Comparison of ENCODE assay signal across 8 mouse cellular contexts in genomic region chr3:116422795-116423352, GRCm38 (mm10). TPM values are rescaled to one million over a fixed set of nuclear protein-coding genes. Genes with fewer than 3 reads are reported as not detected.
DNase-seq lines count a peak whose midpoint lies in the region; ATAC-seq and TF ChIP-seq lines count a peak whose summit lies in the region.

No protein-coding gene starts in this region.

- peak overlapping the region; percentile 68 for H3K4me3 ChIP-seq in C2C12 (ENCODE audit: insufficient read depth, poor library complexity, severe bottlenecking)
- peak overlapping the region; percentile 93 for H3K4me3 ChIP-seq in embryonic facial prominence, embryonic 11.5 days (ENCODE audit: low read depth, low read length)
- peak overlapping the region; percentile 55 for H3K4me3 ChIP-seq in heart, embryonic 11.5 days (ENCODE audit: low read depth, low read length)
- H3K4me3 ChIP-seq in kidney, postnatal 0 days (replicated peaks; ENCODE audit: low read depth, low read length): peak overlapping the region; percentile 85
- peak overlapping the region; percentile 68 for H3K4me3 ChIP-seq in lung, adult 2 months (replicated peaks; ENCODE audit: extremely low read depth, low read depth, low read length)
- H3K4me3 ChIP-seq in neural tube, embryonic 15.5 days (replicated peaks): peak overlapping the region; percentile 94

- 0% methylated on average over 23 of the region's 23 CpGs for WGBS in embryonic facial prominence, embryonic 11.5 days
- under 1% methylated on average over 23 of the region's 23 CpGs for WGBS in heart, embryonic 11.5 days (ENCODE audit: insufficient replicate concordance)
- WGBS in kidney, postnatal 0 days: 0% methylated on average over 23 of the region's 23 CpGs
- WGBS in lung, adult 2 months: under 1% methylated on average over 23 of the region's 23 CpGs
- 1% methylated on average over 23 of the region's 23 CpGs for WGBS in neural tube, embryonic 15.5 days

- peak overlapping the region; percentile 91 for H3K27ac ChIP-seq in embryonic facial prominence, embryonic 11.5 days (replicated peaks; ENCODE audit: low read depth, low read length)
- H3K27ac ChIP-seq in heart, embryonic 11.5 days (ENCODE audit: low read depth, low read length): peak overlapping the region; percentile 87
- peak overlapping the region; percentile 93 for H3K27ac ChIP-seq in kidney, postnatal 0 days
- H3K27ac ChIP-seq in neural tube, embryonic 15.5 days (replicated peaks): peak overlapping the region; percentile 87

- peak; percentile 1; the same call in 1 of the 2 replicates for ATAC-seq in embryonic facial prominence, embryonic 11.5 days (replicated peaks; ENCODE audit: insufficient number of reproducible peaks, low FRiP score, low TSS enrichment, low read depth)
- ATAC-seq in heart, embryonic 11.5 days (replicated peaks; ENCODE audit: insufficient number of reproducible peaks, low FRiP score, low TSS enrichment): peak; percentile 5
- ATAC-seq in kidney, postnatal 0 days (replicated peaks; ENCODE audit: low FRiP score, low read depth): peak; percentile 7
- ATAC-seq in neural tube, embryonic 15.5 days (ENCODE audit: low FRiP score): peak; percentile 36

- H3K27me3 ChIP-seq in C2C12 (ENCODE audit: control insufficient read depth, insufficient read depth, insufficient read length): no peaks in the 10 kb centered on the region
- H3K27me3 ChIP-seq in embryonic facial prominence, embryonic 11.5 days (ENCODE audit: control insufficient read depth, insufficient read depth, low read length): no peaks in the 10 kb centered on the region
- no peaks in the 10 kb centered on the region for H3K27me3 ChIP-seq in heart, embryonic 11.5 days (ENCODE audit: control insufficient read depth, insufficient read depth, low read length)
- no peaks in the 10 kb centered on the region for H3K27me3 ChIP-seq in kidney, postnatal 0 days (ENCODE audit: insufficient read depth, low read length)
- no peaks in the 10 kb centered on the region for H3K27me3 ChIP-seq in neural tube, embryonic 15.5 days (replicated peaks)

- TF ChIP-seq CTCF in C2C12 (IDR thresholded peaks at IDR 0.05; ENCODE audit: control insufficient read depth, insufficient read depth, insufficient read length): no peak
- TF ChIP-seq CTCF in kidney, postnatal 0 days (IDR thresholded peaks at IDR 0.05; ENCODE audit: low read depth): peak; percentile 67
- 0 out of 2 replicates have a peak, but pooled peaks have one; percentile 16 for TF ChIP-seq CTCF in lung, adult 2 months (IDR thresholded peaks at IDR 0.05; ENCODE audit: insufficient read depth, low read length)

- peak; percentile 70 for DNase-seq in adrenal gland, postnatal 10 days
- peak; percentile 92 for DNase-seq in embryonic facial prominence, embryonic 11.5 days (ENCODE audit: low spot score)
- DNase-seq in kidney, postnatal 0 days (ENCODE audit: low spot score): peak; percentile 87
- peak; percentile 36 for DNase-seq in lung, adult 2 months
- DNase-seq in thymus, postnatal 0 days (ENCODE audit: low spot score): peak; percentile 83

- no peaks in the 10 kb centered on the region for H3K79me3 ChIP-seq in C2C12 (ENCODE audit: low read depth)

- H3K4me1 ChIP-seq in embryonic facial prominence, embryonic 11.5 days (ENCODE audit: control insufficient read depth, insufficient read depth, low read length): peaks cover 3% of the 10 kb centered on the region; the same call in 1 of the 2 replicates
- peaks cover 5% of the 10 kb centered on the region for H3K4me1 ChIP-seq in heart, embryonic 11.5 days (ENCODE audit: control insufficient read depth, insufficient read depth, low read length)
- peaks cover 6% of the 10 kb centered on the region; the same call in 1 of the 2 replicates for H3K4me1 ChIP-seq in kidney, postnatal 0 days (replicated peaks; ENCODE audit: insufficient read depth, low read length)
- H3K4me1 ChIP-seq in lung, adult 2 months (ENCODE audit: control insufficient read depth, insufficient read depth, low read length): no peaks in the 10 kb centered on the region; the same call in 1 of the 2 replicates
- H3K4me1 ChIP-seq in neural tube, embryonic 15.5 days: peaks cover 19% of the 10 kb centered on the region

- H3ac ChIP-seq in C2C12 (ENCODE audit: control insufficient read depth, insufficient read length, low read depth): peak overlapping the region; percentile 92

- no peak for TF ChIP-seq POLR2A in lung, adult 2 months (IDR thresholded peaks at IDR 0.05; ENCODE audit: borderline replicate concordance, extremely low read depth, low read depth, low read length)

- peak overlapping the region; percentile 74 for H3K4me2 ChIP-seq in embryonic facial prominence, embryonic 11.5 days (ENCODE audit: low read depth, low read length)
- peak overlapping the region; percentile 82 for H3K4me2 ChIP-seq in heart, embryonic 11.5 days
- peak overlapping the region; percentile 97 for H3K4me2 ChIP-seq in kidney, postnatal 0 days (ENCODE audit: low read length)
- H3K4me2 ChIP-seq in neural tube, embryonic 15.5 days: peak overlapping the region; percentile 81

- H3K9ac ChIP-seq in embryonic facial prominence, embryonic 11.5 days (replicated peaks; ENCODE audit: low read length): peak overlapping the region; percentile 91
- H3K9ac ChIP-seq in heart, embryonic 11.5 days (ENCODE audit: low read depth, low read length): peak overlapping the region; percentile 69
- H3K9ac ChIP-seq in kidney, postnatal 0 days (ENCODE audit: low read depth, low read length): peak overlapping the region; percentile 80
- peak overlapping the region; percentile 84 for H3K9ac ChIP-seq in neural tube, embryonic 15.5 days (replicated peaks)

- no peaks in the 10 kb centered on the region for H3K9me3 ChIP-seq in embryonic facial prominence, embryonic 11.5 days (replicated peaks; ENCODE audit: control insufficient read depth, low read length)
- no peaks in the 10 kb centered on the region for H3K9me3 ChIP-seq in heart, embryonic 11.5 days (replicated peaks; ENCODE audit: control insufficient read depth, low read length)
- H3K9me3 ChIP-seq in kidney, postnatal 0 days (replicated peaks; ENCODE audit: low read length): no peaks in the 10 kb centered on the region
- H3K9me3 ChIP-seq in neural tube, embryonic 15.5 days (replicated peaks): no peaks in the 10 kb centered on the region

- H3K36me3 ChIP-seq in C2C12 (ENCODE audit: control insufficient read depth, insufficient read depth): peaks cover 2% of the 10 kb centered on the region
- H3K36me3 ChIP-seq in embryonic facial prominence, embryonic 11.5 days (replicated peaks; ENCODE audit: control insufficient read depth, insufficient read depth, low read depth, low read length): no peaks in the 10 kb centered on the region
- no peaks in the 10 kb centered on the region for H3K36me3 ChIP-seq in heart, embryonic 11.5 days (ENCODE audit: control insufficient read depth, insufficient read depth, low read length)
- 0 out of 2 replicates have a peak, but pooled peaks cover 3% of the 10 kb centered on the region for H3K36me3 ChIP-seq in kidney, postnatal 0 days (ENCODE audit: insufficient read depth, low read length)
- H3K36me3 ChIP-seq in neural tube, embryonic 15.5 days: no peaks in the 10 kb centered on the region

- H3K79me2 ChIP-seq in C2C12 (ENCODE audit: control insufficient read depth, insufficient read depth): no peaks in the 10 kb centered on the region

TF ChIP-seq in C2C12, 6 proteins besides CTCF, POLR2A, EP300 and RAD21:
- TF ChIP-seq FOSL1 (IDR thresholded peaks at IDR 0.05; ENCODE audit: insufficient read depth, low read length, poor library complexity, severe bottlenecking) (no peak), MYOG (IDR thresholded peaks at IDR 0.05; ENCODE audit: control insufficient read depth, extremely low read depth, insufficient read length) (no peak), USF1 (IDR thresholded peaks at IDR 0.05; ENCODE audit: low read depth) (no peak), MAX (IDR thresholded peaks at IDR 0.05) (no peak), CEBPB (IDR thresholded peaks at IDR 0.05; ENCODE audit: low read depth) (no peak), MYOD1 (IDR thresholded peaks at IDR 0.05; ENCODE audit: control insufficient read depth, insufficient read length, low read depth) (no peak)
TF ChIP-seq in C2C12: peak in this region for 0.

RNA-seq across cellular contexts. Expression of gene Cdc14a, which starts 1.0 kb away (rescaled TPM):
- polyA plus RNA-seq in C2C12 (2012; fragmentation: generic; extraction: Trizol): 1.1 TPM
- total RNA-seq in adrenal gland, postnatal 10 days (2021): 10 to 100 TPM; 10.3 to 12.7 TPM
- 15.3 and 15.7 TPM in 2 replicates for polyA plus RNA-seq in embryonic facial prominence, embryonic 11.5 days (2014; fragmentation: Nextera tagmentation; extraction: Ambion mirVana)
- polyA plus RNA-seq in heart, embryonic 11.5 days (2014; fragmentation: Nextera tagmentation; extraction: Ambion mirVana): 6.3 and 6.5 TPM in 2 replicates
- 12.8 and 12.9 TPM in 2 replicates for polyA plus RNA-seq in kidney, postnatal 0 days (2015; fragmentation: Nextera tagmentation; extraction: Ambion mirVana)
- polyA plus RNA-seq in lung, adult 2 months (2012; rRNA removed): 7.2 and 8.5 TPM in 2 replicates
- 3.5 and 5.4 TPM in 2 replicates for polyA plus RNA-seq in neural tube, embryonic 15.5 days (2015; fragmentation: Nextera tagmentation; extraction: Ambion mirVana)
- 7.7 and 7.8 TPM in 2 replicates for polyA plus RNA-seq in thymus, postnatal 0 days (2015; fragmentation: Nextera tagmentation; extraction: Ambion mirVana)

Comparison
In these comparisons a context has a peak if more than half of its experiments do, and no peak if none do; other contexts are left out.
1. Peak in every context shown above with its lines: DNase-seq, ATAC-seq, H3K4me3 ChIP-seq and H3K27ac ChIP-seq.
2. DNase-seq: peak in every context shown above with its lines; median percentile 92 in embryonic facial prominence, embryonic 11.5 days; 87 in kidney, postnatal 0 days; 83 in thymus, postnatal 0 days; 70 in adrenal gland, postnatal 10 days; 36 in lung, adult 2 months.